Mouse (Mus musculus) midbrain, embryonic 13.5 days (tissue): ENCODE results near the gene Bsg. TPM values are rescaled to one million over a fixed set of nuclear protein-coding genes. Genes with fewer than 3 reads are reported as not detected.
"Not testable (repeated sequence)": the region's sequence is repeated elsewhere in the genome, so short reads cannot be mapped to it uniquely, and the experiment has no call there.

Source experiments
- ATAC-seq: fragments of 200-750 bp; cut with Nextera tagmentation; 2 replicates; pipeline ENCODE4 v1.8.0; 2017; ENCODE audit warnings: mild to moderate bottlenecking, moderate TSS enrichment, moderate library complexity
- H3K27ac ChIP-seq: fragments of 300-500 bp; sonication (generic); 2 replicates; pipeline ENCODE4 v1.5.1; 2015; ENCODE audit warnings: inconsistent platforms, mild to moderate bottlenecking, moderate library complexity
- H3K27me3 ChIP-seq: fragments of 300-500 bp; sonication (generic); 2 replicates; pipeline ENCODE4 v1.6.1; 2015; ENCODE audit warnings: mild to moderate bottlenecking, inconsistent platforms
- H3K36me3 ChIP-seq: fragments of 300-500 bp; sonication (generic); 2 replicates; pipeline ENCODE4 v1.6.1; 2015; ENCODE audit warnings: mild to moderate bottlenecking, inconsistent platforms
- H3K4me1 ChIP-seq: fragments of 300-500 bp; sonication (generic); replicated peaks from 2 replicates; pipeline ENCODE4 v1.6.1; 2015; ENCODE audit warnings: inconsistent platforms
- H3K4me2 ChIP-seq: fragments of 300-500 bp; sonication (generic); replicated peaks from 2 replicates; pipeline ENCODE4 v1.6.1; 2015; ENCODE audit warnings: moderate library complexity, mild to moderate bottlenecking, inconsistent platforms
- H3K4me3 ChIP-seq: fragments of 300-500 bp; sonication (generic); replicated peaks from 2 replicates; pipeline ENCODE4 v1.5.1; 2015; ENCODE audit warnings: mild to moderate bottlenecking, inconsistent platforms
- H3K9ac ChIP-seq: fragments of 300-500 bp; sonication (generic); replicated peaks from 2 replicates; pipeline ENCODE4 v1.6.1; 2015; ENCODE audit warnings: mild to moderate bottlenecking, inconsistent platforms
- H3K9me3 ChIP-seq: fragments of 300-500 bp; sonication (generic); 2 replicates; pipeline ENCODE4 v1.6.1; 2016; ENCODE audit warnings: mild to moderate bottlenecking, inconsistent platforms
- WGBS: fragments of 180-500 bp; shearing (Covaris S2); methylation state at CpG from one replicate; pipeline ENCODE4 v1.1.7; 2015; 5-methylcytosine and 5-hydroxymethylcytosine counted together
- polyA plus RNA-seq: library from polyadenylated mRNA; unstranded; fragments of >200 nt; fragmentation: Nextera tagmentation; extraction: Ambion mirVana; gene quantifications from 2 replicates; pipeline ENCODE4 v1.2.1, GENCODE M21; 2015

The Bsg gene
- polyA plus RNA-seq, 1 experiment from 2014 or later: 608 TPM

DNA sequence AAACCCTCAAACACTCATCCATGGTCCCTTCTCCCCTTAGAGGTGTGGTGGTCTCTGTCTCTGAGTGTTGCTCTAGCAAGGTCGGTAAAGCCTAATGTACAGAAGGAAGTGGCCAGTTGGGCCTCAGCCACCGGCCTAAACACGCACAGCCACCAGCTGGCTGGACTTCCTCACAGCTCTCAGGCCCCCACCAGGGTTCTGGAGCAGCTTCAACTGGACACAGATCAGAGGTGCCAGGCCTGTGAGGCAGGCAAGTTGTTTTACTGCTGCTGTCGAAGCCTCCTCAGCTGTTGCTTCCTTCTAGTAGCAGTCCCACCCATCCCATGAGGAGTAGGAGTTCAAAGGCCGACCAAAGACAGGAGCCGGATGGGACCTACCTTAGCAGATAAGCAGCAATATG is 6.4 kb upstream of the Bsg start:
- Histone ChIP-seq H3K4me2 (no peak overlapping the region), H3K4me3 (no peak overlapping the region), H3K9me3 (no peaks in the 10 kb centered on the region), H3K9ac (no peak overlapping the region), H3K27ac (no peak overlapping the region), H3K36me3 (no peaks in the 10 kb centered on the region), H3K27me3 (no peaks in the 10 kb centered on the region), H3K4me1 (no peaks in the 10 kb centered on the region; the same call in 1 of the 2 replicates)
- 80% methylated on average over 6 of the region's 6 CpGs for WGBS
- no peak for ATAC-seq

DNA sequence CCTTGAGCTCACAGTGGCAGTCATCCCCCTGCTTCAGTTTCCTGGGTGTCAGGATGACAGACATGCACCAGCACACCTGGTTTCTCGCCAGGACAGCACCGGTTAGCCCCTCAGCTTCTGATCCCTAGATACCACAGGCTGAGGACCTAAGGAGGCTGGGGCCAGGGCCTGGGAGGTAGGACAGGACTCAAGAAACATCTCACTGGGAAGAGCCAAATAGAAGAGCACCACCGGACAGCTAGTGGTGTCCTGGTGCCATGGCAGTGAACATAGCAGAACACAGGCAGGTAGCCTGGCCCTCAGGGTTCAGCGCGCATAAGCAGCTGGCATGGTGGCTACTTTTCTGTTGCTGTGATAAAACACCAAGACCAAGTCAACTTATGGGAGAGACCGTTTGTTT is 5.8 kb upstream of the Bsg start:
- 93% methylated on average over 6 of the region's 6 CpGs for WGBS
- H3K4me2 ChIP-seq: no peak overlapping the region
- no peak overlapping the region for H3K4me3 ChIP-seq
- no peaks in the 10 kb centered on the region for H3K36me3 ChIP-seq
- no peak overlapping the region for H3K27ac ChIP-seq
- H3K9me3 ChIP-seq: no peaks in the 10 kb centered on the region
- H3K27me3 ChIP-seq: no peaks in the 10 kb centered on the region
- no peaks in the 10 kb centered on the region; the same call in 1 of the 2 replicates for H3K4me1 ChIP-seq
- H3K9ac ChIP-seq: no peak overlapping the region
- ATAC-seq: no peak

DNA sequence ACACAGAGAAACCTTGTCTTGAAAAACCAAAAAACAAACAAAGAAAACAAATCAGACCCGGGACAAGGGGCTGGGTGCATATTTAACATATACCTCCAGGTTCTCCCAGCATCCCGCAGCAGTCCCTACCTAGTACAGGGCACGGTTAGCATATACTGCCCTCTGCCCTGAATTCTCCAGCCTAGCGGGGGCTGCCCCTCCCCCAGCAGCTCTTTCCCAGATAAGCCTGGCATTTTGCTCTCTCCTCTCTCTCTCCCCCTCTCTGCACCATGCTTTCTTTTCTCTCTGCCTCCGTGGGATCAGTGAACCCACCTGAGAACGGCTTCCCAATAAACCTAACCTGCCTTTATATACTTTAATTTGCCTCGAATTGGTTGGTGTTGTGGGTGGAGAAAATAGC is 3.6 kb upstream of the Bsg start:
- no peak for ATAC-seq
- 45% methylated on average over 7 of the region's 7 CpGs for WGBS
- Histone ChIP-seq H3K4me2 (no peak overlapping the region), H3K36me3 (no peaks in the 10 kb centered on the region), H3K27ac (0 out of 2 replicates have a peak overlapping the region, but pooled peaks have one; percentile 2), H3K4me1 (peaks cover 9% of the 10 kb centered on the region), H3K27me3 (no peaks in the 10 kb centered on the region), H3K9me3 (no peaks in the 10 kb centered on the region), H3K9ac (no peak overlapping the region), H3K4me3 (no peak overlapping the region)

DNA sequence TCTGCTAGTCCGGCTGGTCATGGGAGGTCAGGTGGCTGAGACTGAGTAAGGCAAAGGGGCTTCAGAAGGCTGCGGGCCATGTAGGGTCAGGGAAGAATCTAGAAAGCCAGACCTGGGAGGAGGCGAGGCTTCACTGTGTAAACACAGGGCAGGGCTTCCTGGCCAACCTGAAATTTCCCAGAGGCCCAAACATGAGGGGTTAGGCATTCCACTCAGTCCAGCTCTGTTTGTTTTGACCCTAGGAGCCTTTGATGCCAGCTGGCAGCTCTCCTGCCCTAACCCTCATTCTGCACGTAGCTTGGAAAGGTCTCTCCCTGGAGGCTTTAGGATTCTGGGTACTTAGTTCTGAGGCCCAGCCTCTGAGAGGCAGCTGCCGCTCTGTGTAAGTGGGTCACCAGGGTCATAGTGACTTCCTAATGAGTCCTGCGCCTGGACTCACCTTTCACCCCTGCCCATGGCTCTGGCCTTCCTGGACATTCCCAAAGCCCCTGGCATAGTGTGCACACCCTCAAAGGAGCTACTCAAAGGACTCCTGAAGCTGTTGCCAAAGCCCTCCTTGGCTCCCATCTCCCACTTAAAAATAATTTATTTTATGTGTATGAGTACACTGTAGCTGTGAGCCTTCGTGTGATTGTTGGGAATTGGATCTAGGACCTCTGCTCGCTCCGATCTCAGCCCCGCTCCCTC is 2.7 kb upstream of the Bsg start:
- 72% methylated on average over 10 of the region's 10 CpGs for WGBS
- Histone ChIP-seq H3K9me3 (no peaks in the 10 kb centered on the region), H3K27ac (0 out of 2 replicates have a peak overlapping the region, but pooled peaks have one; percentile 2), H3K9ac (0 out of 2 replicates have a peak overlapping the region, but pooled peaks have one; percentile 20), H3K4me1 (peaks cover 18% of the 10 kb centered on the region), H3K4me3 (no peak overlapping the region), H3K27me3 (no peaks in the 10 kb centered on the region), H3K4me2 (no peak overlapping the region), H3K36me3 (no peaks in the 10 kb centered on the region)
- ATAC-seq: no peak

DNA sequence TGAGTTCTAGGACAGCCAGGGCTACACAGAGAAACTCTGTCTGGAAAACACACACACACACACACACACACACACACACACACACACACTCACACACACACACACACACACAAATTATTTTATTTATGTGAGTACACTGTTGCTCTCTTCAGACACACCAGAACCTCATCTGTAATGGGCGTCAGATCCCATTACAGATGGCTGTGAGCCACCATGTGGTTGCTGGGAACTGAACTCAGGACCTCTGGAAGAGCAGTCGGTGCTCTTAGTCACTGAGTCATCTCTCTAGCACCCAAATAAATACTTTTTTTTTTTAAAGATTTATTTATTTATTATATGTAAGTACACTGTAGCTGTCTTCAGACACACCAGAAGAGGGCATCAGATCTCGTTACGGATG is 1.3 kb upstream of the Bsg start:
- H3K4me1 ChIP-seq: peaks cover 32% of the 10 kb centered on the region
- not testable (repeated sequence) for H3K4me2 ChIP-seq, ATAC-seq, H3K27me3 ChIP-seq, H3K9me3 ChIP-seq, H3K27ac ChIP-seq, H3K9ac ChIP-seq, H3K36me3 ChIP-seq, H3K4me3 ChIP-seq
- 89% methylated on average over 4 of the region's 4 CpGs for WGBS

DNA sequence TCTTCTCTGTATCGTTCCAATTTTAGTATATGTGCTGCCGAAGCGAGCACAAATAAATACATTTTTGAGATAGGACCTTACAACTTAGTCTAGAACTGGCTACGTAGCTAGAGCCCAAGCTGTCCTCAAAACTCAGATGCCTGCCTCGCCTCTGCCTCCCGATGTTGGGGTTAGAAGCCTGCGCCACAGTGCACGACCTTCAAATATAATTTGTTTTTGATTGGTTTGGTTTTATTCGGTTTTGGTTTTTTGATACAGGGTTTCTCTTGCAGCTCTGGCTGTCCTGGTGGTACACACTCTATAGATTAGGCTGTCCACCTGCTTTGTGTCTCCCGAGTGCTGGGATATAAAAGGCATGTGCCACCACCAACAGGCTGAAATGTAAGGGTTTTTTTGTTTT is 750 bp upstream of the Bsg start:
- Histone ChIP-seq H3K27ac (peak overlapping the region; percentile 81), H3K36me3 (peaks cover 3% of the 10 kb centered on the region), H3K9ac (peak overlapping the region; percentile 36; the same call in 1 of the 2 replicates), H3K27me3 (no peaks in the 10 kb centered on the region), H3K4me1 (peaks cover 33% of the 10 kb centered on the region), H3K4me3 (peak overlapping the region; percentile 72), H3K4me2 (peak overlapping the region; percentile 98), H3K9me3 (no peaks in the 10 kb centered on the region)
- WGBS: 73% methylated on average over 10 of the region's 10 CpGs
- no peak; the same call in 1 of the 2 replicates for ATAC-seq

DNA sequence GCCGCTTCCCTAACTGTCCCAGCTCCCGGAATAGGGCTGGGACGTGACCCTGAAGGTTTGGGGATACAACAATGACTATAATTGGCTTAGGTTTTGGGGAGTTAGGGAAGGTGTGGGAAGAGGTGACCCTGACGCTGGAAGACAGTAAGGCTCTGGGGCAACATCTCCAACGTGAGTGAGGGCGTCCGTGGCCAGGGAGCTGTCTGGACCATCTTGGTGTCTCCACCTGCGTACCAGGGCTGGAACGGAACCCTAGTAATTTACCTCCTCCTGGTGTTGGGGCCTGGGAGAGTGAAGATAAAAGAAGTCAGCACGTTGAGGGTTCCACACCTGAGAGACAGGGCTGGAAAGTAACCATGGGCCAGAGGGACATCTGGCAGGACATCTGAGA is 674 bp downstream of the Bsg start:
- peak; percentile 1 for ATAC-seq
- Histone ChIP-seq H3K27me3 (no peaks in the 10 kb centered on the region), H3K4me3 (peak overlapping the region; percentile 72), H3K9ac (peak overlapping the region; percentile 87), H3K4me2 (peak overlapping the region; percentile 98), H3K27ac (peak overlapping the region; percentile 81), H3K9me3 (no peaks in the 10 kb centered on the region), H3K4me1 (peaks cover 35% of the 10 kb centered on the region), H3K36me3 (peaks cover 17% of the 10 kb centered on the region)
- WGBS: 8% methylated on average over 10 of the region's 10 CpGs

DNA sequence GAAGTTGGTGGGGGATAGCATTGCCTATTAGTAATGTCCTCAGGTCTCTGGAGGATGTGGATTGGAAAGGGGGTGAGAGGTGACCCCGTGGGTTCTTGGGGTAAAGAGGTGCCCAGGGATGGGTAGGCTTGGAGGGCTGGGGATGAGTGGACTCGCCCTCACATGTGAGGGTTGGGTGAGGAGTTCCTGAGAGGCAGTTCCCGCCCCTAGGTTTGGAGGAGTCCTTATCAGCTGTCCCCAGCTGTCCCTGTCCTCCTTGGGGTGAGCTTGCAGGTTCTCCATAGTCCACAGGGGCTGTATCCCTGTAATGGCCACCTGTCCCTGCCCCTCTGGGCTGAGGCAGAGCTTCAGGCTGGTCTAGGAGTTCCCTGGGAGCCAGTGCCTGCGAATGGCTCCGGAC is 1.7 kb downstream of the Bsg start:
- H3K9me3 ChIP-seq: no peaks in the 10 kb centered on the region
- no peak overlapping the region for H3K27ac ChIP-seq
- H3K36me3 ChIP-seq: peaks cover 27% of the 10 kb centered on the region
- ATAC-seq: no peak
- H3K4me2 ChIP-seq: peak overlapping the region; percentile 98
- H3K9ac ChIP-seq: peak overlapping the region; percentile 87
- peaks cover 35% of the 10 kb centered on the region for H3K4me1 ChIP-seq
- peak overlapping the region; percentile 72 for H3K4me3 ChIP-seq
- H3K27me3 ChIP-seq: no peaks in the 10 kb centered on the region
- WGBS: 80% methylated on average over 5 of the region's 5 CpGs

DNA sequence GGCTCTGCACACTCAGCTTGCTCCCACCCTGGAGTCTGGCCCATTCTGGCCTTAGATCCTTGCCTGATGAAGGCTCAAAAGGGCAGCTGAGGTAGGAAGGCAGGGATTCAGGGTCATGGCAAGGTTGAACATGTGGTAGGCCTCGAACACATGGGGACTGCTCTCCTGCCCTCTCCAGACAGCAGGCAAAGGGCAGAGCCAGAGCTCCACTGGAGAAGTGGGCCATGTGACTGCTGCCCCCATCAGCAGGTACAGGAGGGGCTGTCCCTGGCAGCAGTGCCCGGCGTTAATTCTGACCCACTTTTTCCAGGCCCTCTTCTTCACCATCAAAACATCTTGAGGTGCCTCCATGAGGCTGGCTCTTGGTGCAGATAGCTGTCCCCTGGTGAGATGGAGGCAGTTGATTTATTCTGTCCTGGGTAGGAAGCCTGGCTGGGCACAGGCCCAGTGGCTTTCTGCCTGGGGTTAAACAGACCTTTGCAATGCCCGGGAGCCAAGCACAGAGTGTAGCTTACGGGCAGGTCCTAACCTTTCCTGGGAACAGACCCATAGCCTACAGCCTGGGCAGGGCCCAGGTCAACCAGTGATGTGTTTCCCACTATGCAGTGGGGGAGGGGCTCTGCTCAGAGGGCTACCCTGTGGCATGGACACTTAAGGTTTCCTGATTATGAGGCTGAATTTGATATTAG is 2.3 kb downstream of the Bsg start:
- peaks cover 33% of the 10 kb centered on the region for H3K36me3 ChIP-seq
- no peaks in the 10 kb centered on the region for H3K27me3 ChIP-seq
- peak overlapping the region; percentile 87 for H3K9ac ChIP-seq
- WGBS: 91% methylated on average over 5 of the region's 5 CpGs
- no peaks in the 10 kb centered on the region for H3K9me3 ChIP-seq
- H3K4me2 ChIP-seq: peak overlapping the region; percentile 98
- H3K27ac ChIP-seq: no peak overlapping the region
- ATAC-seq: no peak
- H3K4me3 ChIP-seq: peak overlapping the region; percentile 72
- H3K4me1 ChIP-seq: peaks cover 35% of the 10 kb centered on the region

DNA sequence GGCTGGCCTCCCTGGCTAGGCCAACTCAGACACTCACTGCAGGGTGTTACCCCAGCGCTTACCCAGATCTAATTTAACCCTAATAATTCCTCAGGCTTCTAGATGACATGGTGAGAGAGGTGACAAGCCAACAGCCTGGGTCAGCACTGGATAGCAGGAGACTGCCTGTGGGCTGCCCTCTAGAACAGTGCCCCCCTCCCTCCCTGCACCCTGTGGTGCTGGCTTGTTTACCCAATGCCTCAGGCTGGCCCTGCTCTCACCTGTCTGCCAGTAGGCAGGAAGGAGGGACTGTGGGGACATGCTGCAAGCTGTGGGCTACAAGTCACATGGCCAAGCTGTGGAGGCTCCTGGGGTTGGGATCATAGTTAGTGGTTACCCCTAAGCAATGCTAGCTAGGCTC is 2.9 kb downstream of the Bsg start:
- peaks cover 39% of the 10 kb centered on the region for H3K36me3 ChIP-seq
- H3K4me1 ChIP-seq: peaks cover 35% of the 10 kb centered on the region
- no peaks in the 10 kb centered on the region for H3K27me3 ChIP-seq
- 83% methylated on average over 1 of the region's 1 CpGs for WGBS
- H3K27ac ChIP-seq: no peak overlapping the region
- no peak overlapping the region for H3K4me3 ChIP-seq
- no peak for ATAC-seq
- 0 out of 2 replicates have a peak overlapping the region, but pooled peaks have one; percentile 98 for H3K4me2 ChIP-seq
- no peaks in the 10 kb centered on the region for H3K9me3 ChIP-seq
- peak overlapping the region; percentile 87; the same call in 1 of the 2 replicates for H3K9ac ChIP-seq

DNA sequence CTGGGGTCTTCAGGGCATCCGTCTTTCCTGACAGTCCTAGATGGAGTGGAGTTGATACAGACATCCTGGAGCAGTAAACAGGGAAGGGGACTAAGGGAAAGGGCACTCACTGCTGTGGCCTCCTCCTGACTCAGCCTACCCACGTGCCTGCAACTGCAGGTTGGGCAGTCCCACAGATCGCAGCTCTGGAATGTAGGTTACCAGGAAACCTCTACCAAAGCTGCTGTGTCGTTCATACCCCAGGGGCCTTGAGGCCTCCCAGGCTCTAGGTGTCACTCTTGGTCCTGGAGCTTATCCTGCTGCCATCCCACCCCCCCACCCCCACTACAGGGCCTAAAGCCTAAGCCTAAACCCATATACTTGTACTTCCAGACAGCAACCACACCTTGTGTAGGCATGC is 3.5 kb downstream of the Bsg start:
- ATAC-seq: no peak
- H3K27me3 ChIP-seq: no peaks in the 10 kb centered on the region
- 76% methylated on average over 4 of the region's 4 CpGs for WGBS
- no peak overlapping the region for H3K4me3 ChIP-seq
- no peak overlapping the region for H3K27ac ChIP-seq
- H3K9ac ChIP-seq: peak overlapping the region; percentile 87; the same call in 1 of the 2 replicates
- H3K4me1 ChIP-seq: peaks cover 35% of the 10 kb centered on the region
- H3K36me3 ChIP-seq: peaks cover 40% of the 10 kb centered on the region
- H3K9me3 ChIP-seq: no peaks in the 10 kb centered on the region
- H3K4me2 ChIP-seq: no peak overlapping the region

DNA sequence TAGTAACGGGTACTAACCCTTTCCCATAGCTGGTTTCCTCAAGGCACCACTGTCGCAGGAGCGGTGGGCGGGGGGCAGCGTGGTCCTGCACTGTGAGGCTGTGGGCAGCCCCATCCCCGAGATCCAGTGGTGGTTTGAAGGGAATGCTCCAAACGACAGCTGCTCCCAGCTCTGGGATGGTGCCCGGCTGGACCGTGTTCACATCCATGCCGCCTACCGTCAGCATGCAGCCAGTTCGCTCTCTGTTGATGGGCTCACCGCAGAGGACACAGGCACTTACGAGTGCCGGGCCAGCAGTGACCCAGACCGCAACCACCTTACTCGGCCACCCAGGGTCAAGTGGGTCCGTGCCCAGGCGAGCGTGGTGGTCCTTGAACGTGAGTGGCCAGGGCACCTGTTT is 4.4 kb downstream of the Bsg start:
- Histone ChIP-seq H3K9me3 (no peaks in the 10 kb centered on the region), H3K4me1 (peaks cover 35% of the 10 kb centered on the region), H3K9ac (no peak overlapping the region), H3K36me3 (peaks cover 40% of the 10 kb centered on the region), H3K4me2 (no peak overlapping the region), H3K27ac (no peak overlapping the region), H3K27me3 (0 out of 2 replicates have a peak, but pooled peaks cover under 1% of the 10 kb centered on the region), H3K4me3 (no peak overlapping the region)
- 93% methylated on average over 21 of the region's 21 CpGs for WGBS
- ATAC-seq: no peak
